Mouse (Mus musculus) neural tube, embryonic 13.5 days (tissue): ENCODE data around the gene Olfr876. TPM values are rescaled to one million over a fixed set of nuclear protein-coding genes. Genes with fewer than 3 reads are reported as not detected.

Experiments used
- ATAC-seq: fragments of 200-750 bp; cut with Nextera tagmentation; 2 replicates; pipeline ENCODE4 v1.8.0; 2017; ENCODE audit warnings: low read depth, mild to moderate bottlenecking, moderate TSS enrichment, moderate library complexity
- H3K27ac ChIP-seq: fragments of 300-500 bp; sonication (generic); replicated peaks from 2 replicates; pipeline ENCODE4 v1.5.1; 2015; ENCODE audit warnings: moderate library complexity, mild to moderate bottlenecking, inconsistent platforms
- H3K27me3 ChIP-seq: fragments of 300-500 bp; sonication (generic); 2 replicates; pipeline ENCODE4 v1.6.1; 2015; ENCODE audit warnings: mild to moderate bottlenecking, inconsistent platforms
- H3K36me3 ChIP-seq: fragments of 300-500 bp; sonication (generic); 2 replicates; pipeline ENCODE4 v1.6.1; 2015; ENCODE audit warnings: mild to moderate bottlenecking, inconsistent platforms
- H3K4me1 ChIP-seq: fragments of 300-500 bp; sonication (generic); replicated peaks from 2 replicates; pipeline ENCODE4 v1.6.1; 2015; ENCODE audit warnings: inconsistent platforms
- H3K4me2 ChIP-seq: fragments of 300-500 bp; sonication (generic); 2 replicates; pipeline ENCODE4 v1.6.1; 2015; ENCODE audit warnings: inconsistent platforms, mild to moderate bottlenecking, moderate library complexity
- H3K4me3 ChIP-seq: fragments of 300-500 bp; sonication (generic); 2 replicates; pipeline ENCODE4 v1.5.1; 2015; ENCODE audit warnings: mild to moderate bottlenecking, inconsistent platforms
- H3K9ac ChIP-seq: fragments of 300-500 bp; sonication (generic); 2 replicates; pipeline ENCODE4 v1.6.1; 2015; ENCODE audit warnings: moderate library complexity, mild to moderate bottlenecking, inconsistent platforms
- H3K9me3 ChIP-seq: fragments of 300-500 bp; sonication (generic); 2 replicates; pipeline ENCODE4 v1.6.1; 2016; ENCODE audit warnings: inconsistent platforms
- WGBS: fragments of 180-500 bp; shearing (Covaris S2); methylation state at CpG from one replicate; pipeline ENCODE4 v1.1.7; 2015; 5-methylcytosine and 5-hydroxymethylcytosine counted together
- polyA plus RNA-seq: library from polyadenylated mRNA; unstranded; fragments of >200 nt; fragmentation: Nextera tagmentation; extraction: Ambion mirVana; gene quantifications from 2 replicates; pipeline ENCODE4 v1.2.1, GENCODE M21; 2015

The Olfr876 gene
- polyA plus RNA-seq, 1 experiment from 2014 or later, result not detected

DNA sequence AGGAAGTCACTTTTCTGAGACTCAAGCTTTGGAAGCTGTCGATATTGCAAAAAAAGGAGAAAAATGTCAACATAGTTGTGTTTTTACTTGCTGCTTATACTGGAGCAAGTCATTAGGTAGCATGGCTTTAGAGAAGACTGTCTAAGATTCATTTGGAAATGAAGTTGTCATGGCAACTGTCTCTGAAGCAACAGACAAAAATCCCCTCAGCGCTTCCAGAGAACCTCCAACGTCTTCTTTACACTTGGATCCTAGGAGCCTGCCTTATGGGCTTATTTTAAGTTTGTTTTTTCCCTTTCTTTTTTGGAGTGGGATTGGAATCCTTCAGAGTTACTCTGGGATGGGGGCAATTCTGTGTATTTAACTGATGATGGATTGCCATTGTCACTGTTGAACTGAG is 11.9 kb downstream of the Olfr876 start:
- no peak overlapping the region for H3K27ac ChIP-seq
- no peak overlapping the region for H3K4me3 ChIP-seq
- no peaks in the 10 kb centered on the region for H3K27me3 ChIP-seq
- WGBS, result 65% methylated on average over 3 of the region's 3 CpGs
- no peaks in the 10 kb centered on the region for H3K36me3 ChIP-seq
- H3K9ac ChIP-seq, result no peak overlapping the region
- no peaks in the 10 kb centered on the region for H3K4me1 ChIP-seq
- no peaks in the 10 kb centered on the region for H3K9me3 ChIP-seq
- no peak for ATAC-seq
- H3K4me2 ChIP-seq, result no peak overlapping the region

DNA sequence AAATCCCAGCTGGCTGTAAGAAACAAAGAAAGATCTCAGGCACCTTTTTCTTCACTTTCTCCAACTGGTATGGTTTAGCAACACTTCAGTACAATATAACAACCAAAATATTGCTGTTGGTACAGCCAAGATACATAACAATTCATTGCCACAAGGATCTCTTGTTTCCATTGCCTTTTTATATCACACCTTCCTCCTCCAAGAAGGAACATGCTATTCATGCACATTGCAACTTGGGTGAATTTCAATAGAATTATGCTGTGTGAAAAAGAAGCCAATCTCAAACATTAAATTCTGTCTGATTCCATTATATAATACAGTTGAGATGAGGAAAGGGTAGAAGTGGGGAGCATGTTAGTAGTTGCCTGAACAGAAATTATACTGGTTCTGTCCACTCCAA is 27.1 kb downstream of the Olfr876 start:
- Histone ChIP-seq H3K4me3 (no peak overlapping the region), H3K27ac (no peak overlapping the region), H3K27me3 (no peaks in the 10 kb centered on the region), H3K36me3 (no peaks in the 10 kb centered on the region), H3K9ac (no peak overlapping the region), H3K4me1 (no peaks in the 10 kb centered on the region), H3K4me2 (no peak overlapping the region), H3K9me3 (no peaks in the 10 kb centered on the region)
- no peak for ATAC-seq

DNA sequence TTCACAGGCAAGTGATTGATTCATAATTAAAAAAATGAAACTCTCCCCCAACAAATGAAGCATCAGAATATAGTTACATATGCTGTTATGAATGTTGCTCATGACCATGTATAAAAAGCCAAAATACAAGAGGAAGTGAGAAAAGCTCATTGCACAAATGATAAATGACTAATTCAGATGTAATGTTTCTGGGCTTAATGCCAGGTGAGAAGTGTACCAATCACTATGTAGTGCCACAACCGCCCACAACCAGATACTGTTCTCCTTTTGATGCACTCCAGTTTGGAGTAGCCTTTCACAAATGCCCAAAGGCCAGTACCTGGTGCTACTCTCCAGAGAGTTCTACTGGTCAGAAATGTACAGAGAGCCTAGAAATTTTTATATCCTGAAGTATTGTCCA is 30.5 kb downstream of the Olfr876 start:
- Histone ChIP-seq H3K36me3 (no peaks in the 10 kb centered on the region), H3K9ac (no peak overlapping the region), H3K4me1 (no peaks in the 10 kb centered on the region), H3K4me2 (no peak overlapping the region), H3K27ac (no peak overlapping the region), H3K9me3 (no peaks in the 10 kb centered on the region), H3K27me3 (no peaks in the 10 kb centered on the region), H3K4me3 (no peak overlapping the region)
- WGBS, result 92% methylated on average over 1 of the region's 1 CpGs
- ATAC-seq, result no peak

DNA sequence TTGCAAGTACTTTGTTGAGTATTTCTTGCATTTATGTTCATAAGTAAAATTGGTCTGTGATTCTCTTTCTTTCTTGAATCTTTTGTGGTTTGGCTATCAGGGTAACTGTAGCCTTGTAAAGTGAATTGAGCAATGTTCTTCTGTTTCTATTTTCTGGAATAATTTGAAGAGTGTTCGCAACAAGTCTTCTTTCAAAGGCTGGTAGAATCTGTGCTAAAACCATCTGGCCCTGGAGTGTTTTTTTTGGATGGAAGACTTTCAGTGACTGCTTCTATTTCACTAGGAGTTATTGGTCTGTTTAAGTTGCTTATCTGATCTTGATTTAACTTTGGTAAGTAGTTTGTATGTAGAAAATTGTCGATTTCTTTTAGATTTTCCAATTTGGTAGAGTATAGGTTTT is 46.4 kb downstream of the Olfr876 start:
- H3K36me3 ChIP-seq, result no peaks in the 10 kb centered on the region
- H3K27ac ChIP-seq, result no peak overlapping the region
- no peak for ATAC-seq
- no peaks in the 10 kb centered on the region for H3K9me3 ChIP-seq
- no peak overlapping the region for H3K9ac ChIP-seq
- no peaks in the 10 kb centered on the region for H3K4me1 ChIP-seq
- no peaks in the 10 kb centered on the region for H3K27me3 ChIP-seq
- WGBS, result 92% methylated on average over 2 of the region's 2 CpGs
- no peak overlapping the region for H3K4me3 ChIP-seq
- H3K4me2 ChIP-seq, result no peak overlapping the region

DNA sequence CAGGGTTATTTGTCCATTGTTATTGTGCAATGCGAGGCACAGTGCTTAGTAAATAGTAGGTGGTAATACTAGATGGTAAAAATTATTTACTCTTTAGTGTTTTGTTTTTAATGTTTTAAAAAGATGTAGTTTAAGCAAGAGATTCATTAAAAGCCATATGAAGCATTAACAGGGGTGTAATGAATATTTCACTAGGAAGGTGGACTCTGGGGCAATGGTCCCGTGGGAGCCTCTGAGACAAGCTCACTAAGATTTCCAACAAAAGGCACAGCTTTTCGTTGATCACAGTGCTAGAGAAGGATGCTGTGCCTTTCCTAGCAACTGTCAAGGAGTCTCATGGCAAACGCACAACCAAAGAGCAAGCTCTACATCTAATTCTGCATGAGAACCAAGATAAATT is 51.1 kb downstream of the Olfr876 start, which contains the start of gene Olfr877:
Gene Olfr877, plus strand, starts transcription at position 301 of the 400 bp plus-strand sequence.
- Histone ChIP-seq H3K4me2 (no peak within 1 kb of the TSS), H3K4me3 (no peak within 1 kb of the TSS), H3K4me1 (no peaks in the 10 kb centered on the region), H3K9me3 (no peaks in the 10 kb centered on the region), H3K27me3 (no peaks in the 10 kb centered on the region), H3K36me3 (no peaks in the 10 kb centered on the region), H3K27ac (no peak within 1 kb of the TSS), H3K9ac (no peak within 1 kb of the TSS)
- WGBS, result 85% methylated on average over 4 of the region's 4 CpGs
- no peak for ATAC-seq

Other genes starting within 250 kb of the Olfr876 start
- gene Siae, start 247.3 kb upstream of the Olfr876 start, polyA plus RNA-seq, result 8.9 and 13.7 TPM in 2 replicates
- gene Spa17, start 189.3 kb upstream of the Olfr876 start, polyA plus RNA-seq, result 10.9 and 12.1 TPM in 2 replicates
- 99.3 and 100 TPM in 2 replicates for gene Tbrg1, start 145.7 kb upstream of the Olfr876 start, polyA plus RNA-seq
- 0.22 TPM in 1 of 2 replicates, not detected in the other for gene Panx3, start 133.8 kb upstream of the Olfr876 start, polyA plus RNA-seq
- gene Olfr160, start 86.8 kb upstream of the Olfr876 start, polyA plus RNA-seq, result not detected in 2 replicates
- not detected in 2 replicates for gene Olfr874, start 57.9 kb upstream of the Olfr876 start, polyA plus RNA-seq
- not detected in 2 replicates for gene Olfr875, start 31.2 kb upstream of the Olfr876 start, polyA plus RNA-seq
- gene Olfr877, start 51.2 kb downstream of the Olfr876 start, polyA plus RNA-seq, result not detected in 2 replicates
- not detected in 2 replicates for gene Olfr145, start 93.7 kb downstream of the Olfr876 start, polyA plus RNA-seq
- gene Olfr878, start 114.8 kb downstream of the Olfr876 start, polyA plus RNA-seq, result not detected in 2 replicates
- not detected in 2 replicates for gene Olfr881, start 188.8 kb downstream of the Olfr876 start, polyA plus RNA-seq
- gene Olfr883, start 222.8 kb downstream of the Olfr876 start, polyA plus RNA-seq, result not detected in 2 replicates
- gene Olfr884, start 243.5 kb downstream of the Olfr876 start, polyA plus RNA-seq, result not detected in 2 replicates